Mouse (Mus musculus) kidney, embryonic 15.5 days (tissue): ENCODE measurements at regions not wholly inside any gene's neighbourhood (a gene's known extent, or its start where the extent isn't known, plus 50 kb on each side); places are given as distances from the start of the nearest gene placed in this dataset.

Experiments
- ATAC-seq: fragments of 200-750 bp; cut with Nextera tagmentation; replicated peaks from 2 replicates; pipeline ENCODE4 v1.8.0; 2017; ENCODE audit warnings: moderate TSS enrichment; ENCODE audit not compliant: low FRiP score
- H3K27ac ChIP-seq: fragments of 300-500 bp; sonication (generic); 2 replicates; pipeline ENCODE4 v1.5.1; 2015; ENCODE audit warnings: mild to moderate bottlenecking, inconsistent platforms
- H3K27me3 ChIP-seq: fragments of 300-500 bp; sonication (generic); 2 replicates; pipeline ENCODE4 v1.6.1; 2015; ENCODE audit warnings: inconsistent platforms
- H3K36me3 ChIP-seq: fragments of 300-500 bp; sonication (generic); 2 replicates; pipeline ENCODE4 v1.6.1; 2015; ENCODE audit warnings: inconsistent platforms
- H3K4me1 ChIP-seq: fragments of 300-500 bp; sonication (generic); 2 replicates; pipeline ENCODE4 v1.6.1; 2015; ENCODE audit warnings: inconsistent platforms
- H3K4me2 ChIP-seq: fragments of 300-500 bp; sonication (generic); 2 replicates; pipeline ENCODE4 v1.6.1; 2015; ENCODE audit warnings: moderate library complexity, mild to moderate bottlenecking, inconsistent platforms
- H3K4me3 ChIP-seq: fragments of 300-500 bp; sonication (generic); replicated peaks from 2 replicates; pipeline ENCODE4 v1.5.1; 2015; ENCODE audit warnings: mild to moderate bottlenecking, inconsistent platforms
- H3K9ac ChIP-seq: fragments of 300-500 bp; sonication (generic); 2 replicates; pipeline ENCODE4 v1.6.1; 2015; ENCODE audit warnings: mild to moderate bottlenecking, inconsistent platforms
- H3K9me3 ChIP-seq: fragments of 300-500 bp; sonication (generic); replicated peaks from 2 replicates; pipeline ENCODE4 v1.6.1; 2016; ENCODE audit warnings: inconsistent platforms
- WGBS: fragments of 180-500 bp; shearing (Covaris S2); methylation state at CpG from one replicate; pipeline ENCODE4 v1.1.7; 2015; ENCODE audit warnings: mixed read lengths; 5-methylcytosine and 5-hydroxymethylcytosine counted together

DNA sequence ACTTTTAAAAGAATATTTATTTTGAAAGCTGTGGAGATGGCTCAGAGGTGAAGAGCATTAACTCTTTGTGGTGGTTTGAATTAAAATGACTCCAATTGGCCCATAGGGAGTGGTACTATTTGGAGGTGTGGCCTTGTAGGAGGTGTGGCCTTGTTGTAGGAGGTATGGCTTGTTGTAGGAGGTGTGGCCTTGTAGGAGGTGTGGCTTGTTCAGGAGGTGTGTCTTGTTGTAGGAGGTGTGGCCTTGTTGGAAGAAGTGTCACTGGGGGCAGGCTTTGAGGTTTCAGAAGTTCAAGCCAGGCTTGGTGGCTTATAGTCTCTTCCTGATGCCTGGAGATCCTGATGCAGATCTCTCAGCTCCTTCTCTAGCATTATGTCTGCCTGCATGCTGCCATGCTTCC is 434.5 kb downstream of the Ate1 start:
- Histone ChIP-seq H3K36me3 (no peaks in the 10 kb centered on the region), H3K9ac (no peak overlapping the region), H3K4me3 (no peak overlapping the region), H3K4me2 (no peak overlapping the region), H3K27ac (no peak overlapping the region), H3K27me3 (no peaks in the 10 kb centered on the region), H3K9me3 (no peaks in the 10 kb centered on the region), H3K4me1 (peaks cover 7% of the 10 kb centered on the region; the same call in 1 of the 2 replicates)
- ATAC-seq, result no peak

GRCm38 (mm10) chr7:130089896-130090610 is 430.1 kb downstream of the Ate1 start:
- no peaks in the 10 kb centered on the region for H3K9me3 ChIP-seq
- H3K4me2 ChIP-seq, result no peak overlapping the region
- no peaks in the 10 kb centered on the region for H3K4me1 ChIP-seq
- no peaks in the 10 kb centered on the region for H3K36me3 ChIP-seq
- no peaks in the 10 kb centered on the region for H3K27me3 ChIP-seq
- no peak overlapping the region for H3K27ac ChIP-seq
- ATAC-seq, result no peak
- H3K9ac ChIP-seq, result no peak overlapping the region
- WGBS, result 85% methylated on average over 8 of the region's 8 CpGs
- no peak overlapping the region for H3K4me3 ChIP-seq

DNA sequence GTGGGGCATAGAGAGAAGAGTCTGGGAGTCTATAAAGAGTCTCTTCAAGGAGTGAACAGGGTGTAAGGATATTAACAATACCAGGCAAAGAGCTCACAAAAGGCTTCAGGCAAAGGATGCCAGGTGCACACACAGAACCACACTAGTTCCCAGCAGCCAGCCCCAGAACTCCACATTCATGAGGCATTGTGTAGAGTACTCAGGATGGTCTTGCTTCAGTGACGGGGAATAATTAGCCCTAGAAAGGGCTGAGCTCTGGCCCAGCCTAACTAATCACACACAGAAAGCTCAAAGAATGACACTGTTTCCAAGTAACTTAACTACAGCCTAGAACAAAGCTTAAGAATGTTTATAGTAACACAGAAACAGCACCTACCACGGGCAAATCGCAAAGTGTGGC is 428.2 kb downstream of the Ate1 start:
- peak; percentile 43; the same call in 1 of the 2 replicates for ATAC-seq
- no peak overlapping the region for H3K9ac ChIP-seq
- H3K9me3 ChIP-seq, result no peaks in the 10 kb centered on the region
- WGBS, result 61% methylated on average over 3 of the region's 3 CpGs
- no peaks in the 10 kb centered on the region for H3K36me3 ChIP-seq
- no peak overlapping the region for H3K4me2 ChIP-seq
- H3K4me3 ChIP-seq, result no peak overlapping the region
- H3K4me1 ChIP-seq, result no peaks in the 10 kb centered on the region
- H3K27ac ChIP-seq, result peak overlapping the region; percentile 49
- no peaks in the 10 kb centered on the region for H3K27me3 ChIP-seq

DNA sequence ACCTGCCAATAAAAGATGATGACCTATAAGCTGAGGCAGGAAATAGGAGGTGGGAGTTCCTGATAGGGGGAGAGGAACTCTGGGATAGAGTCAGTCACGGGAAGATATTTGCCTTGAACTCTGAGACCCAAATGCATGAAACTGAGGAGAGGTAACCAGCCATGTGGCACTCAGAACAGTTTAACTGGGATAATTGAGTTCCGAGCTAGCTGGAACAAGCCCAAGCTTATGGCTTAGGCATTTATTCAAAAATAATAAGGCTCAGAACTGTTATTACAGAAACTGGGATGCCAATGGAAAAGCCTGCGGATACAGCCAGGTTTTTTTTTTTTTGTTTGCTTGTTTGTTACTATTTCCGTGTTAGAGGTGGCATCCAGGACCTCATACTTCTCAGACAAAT is 425.0 kb downstream of the Ate1 start:
- WGBS, result 73% methylated on average over 4 of the region's 4 CpGs
- H3K27ac ChIP-seq, result no peak overlapping the region
- H3K27me3 ChIP-seq, result peaks cover 4% of the 10 kb centered on the region; the same call in 1 of the 2 replicates
- no peaks in the 10 kb centered on the region for H3K9me3 ChIP-seq
- H3K4me2 ChIP-seq, result no peak overlapping the region
- no peak overlapping the region for H3K9ac ChIP-seq
- H3K36me3 ChIP-seq, result no peaks in the 10 kb centered on the region
- H3K4me1 ChIP-seq, result peaks cover 6% of the 10 kb centered on the region
- H3K4me3 ChIP-seq, result no peak overlapping the region
- ATAC-seq, result no peak

- Histone ChIP-seq H3K27ac (no peak overlapping the region), H3K4me2 (no peak overlapping the region), H3K4me1 (peaks cover 9% of the 10 kb centered on the region), H3K36me3 (no peaks in the 10 kb centered on the region), H3K9me3 (no peaks in the 10 kb centered on the region), H3K9ac (no peak overlapping the region), H3K4me3 (no peak overlapping the region), H3K27me3 (peaks cover 4% of the 10 kb centered on the region; the same call in 1 of the 2 replicates)
- WGBS, result 50% methylated on average over 10 of the region's 10 CpGs
- ATAC-seq, result no peak
Measured at GRCm38 (mm10) chr7:130098606-130099005, 421.6 kb downstream of the Ate1 start.

DNA sequence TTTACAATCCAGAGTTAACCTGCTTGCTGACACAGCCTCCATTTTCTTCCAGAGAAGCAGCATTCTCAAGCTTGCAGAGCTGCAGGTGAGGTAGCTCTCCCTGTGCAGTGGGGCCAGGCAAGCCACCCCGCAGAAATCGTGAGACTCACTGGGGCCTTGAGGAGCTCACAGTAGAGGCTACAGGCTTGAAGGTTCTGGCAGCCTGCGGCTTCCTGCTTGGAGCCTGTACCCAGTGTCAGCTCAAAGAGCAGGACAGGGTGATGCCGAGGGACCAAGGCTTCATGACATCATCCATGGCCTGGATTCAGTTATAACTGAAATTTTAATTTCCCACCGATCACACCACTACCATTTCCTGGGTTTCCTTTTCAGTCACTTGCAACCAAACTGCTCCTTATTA is 417.5 kb downstream of the Ate1 start:
- 56% methylated on average over 5 of the region's 5 CpGs for WGBS
- Histone ChIP-seq H3K4me3 (no peak overlapping the region), H3K9ac (no peak overlapping the region), H3K4me2 (no peak overlapping the region), H3K4me1 (peaks cover 16% of the 10 kb centered on the region), H3K9me3 (no peaks in the 10 kb centered on the region), H3K36me3 (no peaks in the 10 kb centered on the region), H3K27ac (peak overlapping the region; percentile 46; the same call in 1 of the 2 replicates), H3K27me3 (peaks cover 4% of the 10 kb centered on the region; the same call in 1 of the 2 replicates)
- ATAC-seq, result 0 out of 2 replicates have a peak, but pooled peaks have one; percentile 46

- WGBS, result 40% methylated on average over 5 of the region's 5 CpGs
- no peak overlapping the region for H3K4me2 ChIP-seq
- H3K4me3 ChIP-seq, result no peak overlapping the region
- H3K9me3 ChIP-seq, result no peaks in the 10 kb centered on the region
- no peaks in the 10 kb centered on the region for H3K36me3 ChIP-seq
- H3K27ac ChIP-seq, result no peak overlapping the region; the same call in 1 of the 2 replicates
- no peak overlapping the region for H3K9ac ChIP-seq
- peaks cover 10% of the 10 kb centered on the region; the same call in 1 of the 2 replicates for H3K4me1 ChIP-seq
- ATAC-seq, result no peak
- H3K27me3 ChIP-seq, result no peaks in the 10 kb centered on the region
Measured at GRCm38 (mm10) chr7:130106961-130107360, 413.2 kb downstream of the Ate1 start.

- WGBS, result 91% methylated on average over 17 of the region's 17 CpGs
- no peaks in the 10 kb centered on the region for H3K36me3 ChIP-seq
- no peak overlapping the region for H3K4me2 ChIP-seq
- H3K9ac ChIP-seq, result no peak overlapping the region
- H3K27me3 ChIP-seq, result no peaks in the 10 kb centered on the region
- no peak for ATAC-seq
- H3K27ac ChIP-seq, result no peak overlapping the region
- no peak overlapping the region for H3K4me3 ChIP-seq
- H3K9me3 ChIP-seq, result no peaks in the 10 kb centered on the region
- peaks cover 7% of the 10 kb centered on the region; the same call in 1 of the 2 replicates for H3K4me1 ChIP-seq
Measured at GRCm38 (mm10) chr7:130108362-130108761, 411.8 kb downstream of the Ate1 start.
